Mouse (Mus musculus) CD4-positive, CD25-positive, alpha-beta regulatory T cell, adult 2 months (primary cell): ENCODE data around the gene Tgm1.

Experiments used
- DNase-seq: peaks from one replicate; pipeline ENCODE4 v3.0.0-alpha.2; 2012; ENCODE audit warnings: low read depth, low spot score

Tgm1 gene

GRCm38 (mm10) chr14:55713729-55714122 lies at the start of gene Tgm1:
TSS of gene Tgm1 (minus strand) at chr14:55713926.
- no peak for DNase-seq

GRCm38 (mm10) chr14:55763166-55763565 lies 49.4 kb upstream of the Tgm1 start:
- no peak for DNase-seq

DNA sequence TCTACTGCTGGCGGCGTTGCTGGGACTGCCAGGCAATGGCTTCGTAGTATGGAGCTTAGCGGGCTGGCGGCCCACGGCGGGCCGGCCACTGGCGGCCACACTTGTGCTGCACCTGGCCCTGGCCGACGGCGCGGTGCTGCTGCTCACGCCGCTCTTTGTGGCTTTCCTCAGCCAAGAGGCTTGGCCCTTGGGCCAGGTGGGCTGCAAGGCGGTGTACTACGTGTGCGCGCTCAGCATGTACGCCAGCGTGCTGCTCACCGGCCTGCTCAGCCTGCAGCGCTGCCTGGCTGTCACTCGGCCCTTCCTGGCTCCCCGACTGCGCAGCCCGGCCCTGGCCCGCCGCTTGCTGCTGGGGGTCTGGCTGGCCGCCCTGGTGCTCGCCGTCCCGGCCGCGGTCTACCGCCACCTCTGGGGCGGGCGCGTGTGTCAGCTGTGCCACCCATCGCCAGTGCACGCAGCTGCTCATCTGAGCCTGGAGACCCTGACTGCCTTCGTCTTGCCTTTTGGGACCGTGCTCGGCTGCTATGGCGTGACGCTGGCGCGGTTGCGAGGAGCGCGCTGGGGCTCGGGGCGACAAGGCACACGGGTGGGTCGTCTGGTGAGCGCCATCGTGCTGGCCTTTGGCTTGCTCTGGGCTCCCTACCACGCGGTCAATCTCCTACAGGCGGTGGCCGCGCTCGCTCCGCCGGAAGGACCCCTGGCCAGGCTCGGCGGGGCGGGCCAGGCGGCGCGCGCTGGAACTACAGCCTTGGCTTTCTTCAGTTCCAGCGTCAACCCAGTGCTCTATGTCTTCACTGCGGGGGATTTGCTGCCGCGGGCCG lies 48.5 kb upstream of the Tgm1 start:
- DNase-seq, result no peak

- no peak for DNase-seq
Observed at GRCm38 (mm10) chr14:55761163-55761562, 47.4 kb upstream of the Tgm1 start, which contains the start of gene Ltb4r2. TSS of gene Ltb4r2 (plus strand) at chr14:55761428.

- DNase-seq, result peak; percentile 84
Observed at GRCm38 (mm10) chr14:55760156-55760555, 46.4 kb upstream of the Tgm1 start.

DNA sequence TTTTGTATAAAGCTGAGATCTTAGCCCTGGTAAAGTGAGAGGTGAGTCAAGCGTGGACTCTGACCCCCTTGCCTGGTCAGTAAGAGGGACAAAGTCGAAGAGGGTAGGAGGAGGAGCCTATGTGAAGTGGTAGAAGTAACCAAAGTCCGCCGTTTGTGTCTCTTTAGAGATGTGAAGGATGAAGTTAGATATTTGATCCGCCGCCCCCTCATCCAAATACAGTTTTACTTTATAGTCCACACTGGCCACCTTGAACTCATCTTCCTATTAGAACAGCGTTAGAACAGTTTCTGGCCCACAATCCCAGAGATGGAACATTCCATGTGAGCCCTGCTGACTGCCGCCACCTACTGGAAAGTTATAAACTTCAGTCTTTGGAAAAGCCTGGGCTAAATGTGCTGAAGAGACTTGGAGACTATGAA lies 44.6 kb upstream of the Tgm1 start, which contains the start of gene Cideb:
TSS of gene Cideb (minus strand) at position 96 of the 422 bp plus-strand sequence.
- peak; percentile 60 for DNase-seq

DNA sequence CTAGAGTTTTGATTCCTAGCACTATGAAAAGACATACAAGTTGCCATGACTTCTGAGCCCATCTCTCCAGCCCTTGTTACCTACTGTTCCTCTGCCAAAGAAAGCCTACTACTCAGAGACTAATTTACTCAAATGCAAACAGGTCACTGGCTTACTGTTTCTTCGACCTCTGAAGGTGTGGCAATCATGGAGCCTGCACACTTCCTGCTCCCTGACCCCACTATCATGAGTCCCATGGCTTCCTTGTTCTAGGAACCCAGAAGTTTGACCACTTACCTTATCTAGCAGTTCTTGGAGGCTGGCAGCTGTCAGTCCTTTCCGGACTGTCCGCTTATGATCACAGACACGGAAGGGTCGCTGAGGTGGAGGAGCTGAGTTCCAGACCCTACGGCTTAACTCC lies 43.8 kb upstream of the Tgm1 start:
- no peak for DNase-seq

GRCm38 (mm10) chr14:55747051-55747847 lies 33.5 kb upstream of the Tgm1 start:
- DNase-seq, result no peak

GRCm38 (mm10) chr14:55745861-55746237 lies 32.1 kb upstream of the Tgm1 start:
- no peak for DNase-seq

DNA sequence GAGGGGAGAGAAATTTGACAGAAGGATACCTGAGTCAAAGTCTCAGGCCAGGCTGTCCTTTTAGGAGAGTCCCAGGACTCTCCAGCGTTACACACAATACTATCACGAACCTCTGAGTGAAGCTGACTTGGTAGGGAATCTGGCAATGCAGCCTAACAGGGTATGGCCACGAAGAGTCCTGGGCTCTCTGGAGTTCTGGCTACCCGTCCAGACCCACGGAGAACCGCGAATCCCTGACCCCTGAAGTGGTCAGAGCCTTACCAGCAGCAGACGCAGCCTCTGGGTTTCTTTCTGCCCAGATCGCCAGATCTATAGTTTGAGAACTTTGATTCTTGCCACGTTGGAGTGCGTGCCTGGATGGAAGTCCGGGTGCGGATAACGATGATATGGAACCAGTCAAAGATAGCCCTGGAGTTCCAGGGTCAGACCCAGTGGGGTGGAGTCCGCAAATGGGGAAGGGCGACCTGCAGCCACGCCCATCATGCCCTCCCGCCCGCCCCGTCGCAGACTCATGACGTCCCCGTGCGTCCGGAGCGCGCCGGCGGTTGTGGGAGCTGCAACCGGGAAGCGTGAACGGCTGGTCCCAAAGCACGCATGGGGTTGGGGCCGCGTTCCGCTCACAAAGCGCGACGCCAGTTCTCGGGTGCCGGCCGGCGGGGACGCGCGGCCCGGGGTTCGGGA lies 31.6 kb upstream of the Tgm1 start, which contains the start of the genes Dhrs1 and Nop9:
TSS of gene Dhrs1 (minus strand) at position 511 of the 681 bp plus-strand sequence.
TSS of gene Nop9 (plus strand) at position 514 of the 681 bp plus-strand sequence.
- DNase-seq, result peak; percentile 92

DNA sequence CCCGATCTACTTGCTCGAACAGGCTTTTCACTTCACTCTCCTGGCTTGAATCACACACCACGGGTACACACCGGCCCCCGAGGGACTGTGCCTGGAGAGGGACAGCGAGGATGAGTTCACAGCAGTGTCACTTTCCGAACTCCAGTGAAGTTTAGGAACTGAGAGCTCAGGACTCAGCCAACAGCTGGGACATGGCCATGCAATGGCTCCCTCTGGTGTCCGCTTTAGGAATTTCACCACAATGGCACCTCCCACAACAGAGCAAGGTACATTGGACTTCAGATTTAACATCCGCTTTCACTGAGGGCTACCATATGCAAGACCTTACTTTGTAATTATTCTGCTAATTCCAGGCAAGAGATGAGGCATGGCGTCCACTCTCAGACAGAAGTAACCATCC lies 30.0 kb upstream of the Tgm1 start:
- DNase-seq, result peak; percentile 94

DNA sequence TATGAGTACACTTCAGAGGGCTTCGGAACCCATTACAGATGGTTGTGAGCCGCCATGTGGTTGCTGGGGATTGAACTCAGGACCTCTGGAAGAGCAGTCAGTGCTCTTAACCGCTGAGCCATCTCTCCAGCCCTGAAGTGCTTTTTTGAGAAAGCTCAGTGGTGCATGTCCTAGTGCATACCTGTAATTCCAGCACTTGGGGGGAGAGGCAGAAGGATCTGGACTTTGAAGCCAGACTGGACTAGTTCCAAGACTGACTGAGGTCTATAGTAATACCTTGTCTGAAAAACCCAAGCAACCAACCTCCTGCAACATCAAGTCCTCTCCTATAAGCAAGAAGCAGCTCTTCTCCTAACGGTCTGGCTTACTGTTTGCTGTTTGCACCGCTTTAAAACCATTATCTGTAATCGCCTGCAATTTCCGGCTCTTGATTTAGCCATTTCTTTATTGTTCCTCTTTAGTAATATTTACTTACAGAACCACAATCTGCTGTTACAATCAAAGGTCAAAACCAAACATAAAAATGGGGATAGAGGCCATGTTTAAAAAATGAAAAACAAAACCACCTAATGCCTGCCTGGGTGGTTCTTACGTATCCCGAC lies 23.5 kb upstream of the Tgm1 start:
- no peak for DNase-seq

DNA sequence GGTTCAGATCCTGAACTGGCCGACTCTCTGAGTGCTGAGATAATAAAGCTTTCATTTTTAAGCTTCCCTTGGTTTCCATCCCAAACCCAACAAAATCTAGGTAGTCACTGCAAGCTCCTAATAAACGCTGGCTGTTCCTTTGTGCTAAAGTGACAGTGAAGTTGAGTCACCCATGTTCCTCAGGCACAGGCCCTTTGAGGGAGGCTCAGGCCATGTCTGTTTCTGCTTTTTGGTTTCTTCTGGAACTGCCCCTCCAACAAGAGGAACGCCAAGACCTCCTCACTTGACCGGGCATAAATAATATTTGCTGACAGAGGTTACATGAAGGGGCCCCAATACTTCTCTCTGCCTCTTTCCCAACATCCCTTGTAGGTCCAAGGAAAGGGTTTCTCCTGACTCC lies 22.0 kb upstream of the Tgm1 start:
- no peak for DNase-seq

DNA sequence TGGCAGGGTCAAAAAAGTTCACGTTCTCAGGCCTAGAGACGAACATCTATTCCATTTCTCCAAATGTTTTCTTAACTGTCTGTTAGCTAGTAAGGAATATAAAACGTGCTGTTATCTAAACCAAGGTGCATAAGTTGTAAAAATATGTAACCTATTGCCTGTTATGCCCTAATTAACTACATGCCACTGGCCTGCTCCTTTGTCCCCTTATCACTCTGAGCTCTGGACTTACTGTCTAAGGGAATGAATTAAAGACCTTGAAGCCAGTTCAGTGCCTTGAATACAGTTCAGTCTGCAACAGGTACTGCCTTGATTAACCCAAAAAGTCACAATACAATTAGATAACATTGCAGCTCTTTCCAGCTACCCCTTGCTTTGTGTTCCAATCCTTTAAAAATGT lies 21.6 kb upstream of the Tgm1 start:
- no peak for DNase-seq

GRCm38 (mm10) chr14:55734869-55735268 lies 21.1 kb upstream of the Tgm1 start:
- DNase-seq, result no peak

DNA sequence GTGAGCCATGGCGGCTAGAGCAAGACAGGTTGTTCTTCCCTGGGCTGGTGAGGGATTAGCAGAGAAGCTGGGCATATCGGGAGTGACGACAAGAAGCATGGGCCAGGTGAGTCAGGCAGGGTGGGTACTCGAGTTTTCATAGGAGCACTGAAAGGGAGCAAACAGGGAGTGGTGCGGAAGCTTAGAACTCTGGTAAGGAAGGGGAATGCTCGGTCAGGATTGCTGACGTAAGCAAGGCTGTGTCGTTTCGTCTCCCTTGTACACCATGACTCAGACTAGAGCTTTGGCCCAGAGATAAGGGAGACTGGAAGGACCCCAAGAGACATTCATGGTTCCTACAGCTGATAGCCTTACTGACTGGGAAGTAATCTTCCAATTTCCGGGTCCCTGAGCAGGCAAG lies 20.2 kb upstream of the Tgm1 start:
- DNase-seq, result no peak

- no peak for DNase-seq
Observed at GRCm38 (mm10) chr14:55730531-55731032, 16.9 kb upstream of the Tgm1 start.

- no peak for DNase-seq
Observed at GRCm38 (mm10) chr14:55730116-55730515, 16.4 kb upstream of the Tgm1 start.

DNA sequence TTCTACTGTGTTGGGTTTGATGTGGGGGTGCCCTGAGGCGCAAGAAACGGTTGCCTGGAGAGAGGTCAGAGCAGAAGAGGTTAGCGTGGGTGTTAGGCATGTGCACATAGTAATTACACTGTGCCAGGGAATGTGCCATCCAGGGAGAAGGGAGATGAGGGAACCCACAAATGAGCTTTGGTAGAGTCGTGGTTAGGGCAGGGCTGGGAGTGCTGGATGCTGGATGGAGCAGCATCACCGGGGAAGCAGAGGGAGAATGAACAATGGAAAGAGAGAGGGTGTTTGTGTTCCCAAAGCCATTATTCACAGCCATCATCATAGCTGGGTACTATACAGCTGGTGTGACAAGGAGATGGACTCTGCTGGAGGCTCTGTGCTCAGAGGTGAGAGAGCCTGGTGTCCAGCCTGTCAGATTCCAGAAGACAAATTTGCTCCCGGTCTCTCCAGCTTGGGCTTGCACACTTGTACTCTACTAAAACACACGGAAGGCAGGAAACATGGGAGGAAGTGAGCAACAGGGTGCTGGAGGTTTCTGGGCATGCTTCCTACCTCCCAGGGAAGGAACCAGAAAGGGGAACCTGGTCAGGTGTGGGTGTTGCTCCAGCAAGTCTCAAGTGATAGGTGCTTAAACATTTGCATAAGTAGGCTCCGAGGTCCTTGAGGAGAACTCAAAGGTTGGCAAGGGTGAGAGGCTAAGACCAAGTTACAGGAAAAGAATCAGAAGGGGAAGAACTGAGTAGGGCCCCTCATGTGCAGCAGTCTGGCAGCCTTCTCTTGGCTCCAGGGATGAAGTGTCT lies 14.4 kb upstream of the Tgm1 start:
- DNase-seq, result no peak

GRCm38 (mm10) chr14:55726261-55726660 lies 12.5 kb upstream of the Tgm1 start:
- DNase-seq, result no peak
